Mouse (Mus musculus): ENCODE measurements around the gene 1700067P10Rik.

The 1700067P10Rik gene

GRCm38 (mm10) chr17:48089019-48089418 lies at the start of gene 1700067P10Rik:
TSS of gene 1700067P10Rik (plus strand) at chr17:48089319.
- in situ Hi-C loops (cut with MboI; ENCODE audit: low sequenced_read_pairs), result no loop called here

- in situ Hi-C loops (cut with MboI; ENCODE audit: low sequenced_read_pairs), result no loop called here
Observed at GRCm38 (mm10) chr17:48041351-48042287, 47.5 kb upstream of the 1700067P10Rik start.

- in situ Hi-C loops (cut with MboI; ENCODE audit: low sequenced_read_pairs), result no loop called here
Observed at GRCm38 (mm10) chr17:48043154-48043880, 45.8 kb upstream of the 1700067P10Rik start.

- in situ Hi-C loops (cut with MboI; ENCODE audit: low sequenced_read_pairs), result no loop called here
Observed at GRCm38 (mm10) chr17:48045631-48046030, 43.5 kb upstream of the 1700067P10Rik start.

GRCm38 (mm10) chr17:48051638-48052337 lies 37.3 kb upstream of the 1700067P10Rik start:
- in situ Hi-C loops (cut with MboI; ENCODE audit: low sequenced_read_pairs), result no loop called here

- in situ Hi-C loops (cut with MboI; ENCODE audit: low sequenced_read_pairs), result no loop called here
Observed at GRCm38 (mm10) chr17:48052338-48053067, 36.6 kb upstream of the 1700067P10Rik start.

- in situ Hi-C loops (cut with MboI; ENCODE audit: low sequenced_read_pairs), result no loop called here
Observed at GRCm38 (mm10) chr17:48053646-48054045, 35.5 kb upstream of the 1700067P10Rik start.

- in situ Hi-C loops (cut with MboI; ENCODE audit: low sequenced_read_pairs), result no loop called here
Observed at GRCm38 (mm10) chr17:48055076-48055816, 33.9 kb upstream of the 1700067P10Rik start.

GRCm38 (mm10) chr17:48057382-48057781 lies 31.7 kb upstream of the 1700067P10Rik start:
- in situ Hi-C loops (cut with MboI; ENCODE audit: low sequenced_read_pairs), result no loop called here

GRCm38 (mm10) chr17:48064196-48064843 lies 24.8 kb upstream of the 1700067P10Rik start:
- in situ Hi-C loops (cut with MboI; ENCODE audit: low sequenced_read_pairs), result no loop called here

- in situ Hi-C loops (cut with MboI; ENCODE audit: low sequenced_read_pairs), result no loop called here
Observed at GRCm38 (mm10) chr17:48065081-48065501, 24.0 kb upstream of the 1700067P10Rik start.

- in situ Hi-C loops (cut with MboI; ENCODE audit: low sequenced_read_pairs), result no loop called here
Observed at GRCm38 (mm10) chr17:48067083-48067614, 22.0 kb upstream of the 1700067P10Rik start.

GRCm38 (mm10) chr17:48067729-48068128 lies 21.4 kb upstream of the 1700067P10Rik start:
- in situ Hi-C loops (cut with MboI; ENCODE audit: low sequenced_read_pairs), result no loop called here

- in situ Hi-C loops (cut with MboI; ENCODE audit: low sequenced_read_pairs), result no loop called here
Observed at GRCm38 (mm10) chr17:48080626-48081025, 8.5 kb upstream of the 1700067P10Rik start.

GRCm38 (mm10) chr17:48089446-48089845 lies 327 bp downstream of the 1700067P10Rik start:
- in situ Hi-C loops (cut with MboI; ENCODE audit: low sequenced_read_pairs), result no loop called here

- in situ Hi-C loops (cut with MboI; ENCODE audit: low sequenced_read_pairs), result no loop called here
Observed at GRCm38 (mm10) chr17:48090305-48090704, 1.2 kb downstream of the 1700067P10Rik start.

- in situ Hi-C loops (cut with MboI; ENCODE audit: low sequenced_read_pairs), result no loop called here
Observed at GRCm38 (mm10) chr17:48093286-48093817, 4.2 kb downstream of the 1700067P10Rik start.

- in situ Hi-C loops (cut with MboI; ENCODE audit: low sequenced_read_pairs), result no loop called here
Observed at GRCm38 (mm10) chr17:48094820-48095680, 5.9 kb downstream of the 1700067P10Rik start.
